Mouse (Mus musculus): ENCODE results near the gene Tbcd.

Gene Tbcd

DNA sequence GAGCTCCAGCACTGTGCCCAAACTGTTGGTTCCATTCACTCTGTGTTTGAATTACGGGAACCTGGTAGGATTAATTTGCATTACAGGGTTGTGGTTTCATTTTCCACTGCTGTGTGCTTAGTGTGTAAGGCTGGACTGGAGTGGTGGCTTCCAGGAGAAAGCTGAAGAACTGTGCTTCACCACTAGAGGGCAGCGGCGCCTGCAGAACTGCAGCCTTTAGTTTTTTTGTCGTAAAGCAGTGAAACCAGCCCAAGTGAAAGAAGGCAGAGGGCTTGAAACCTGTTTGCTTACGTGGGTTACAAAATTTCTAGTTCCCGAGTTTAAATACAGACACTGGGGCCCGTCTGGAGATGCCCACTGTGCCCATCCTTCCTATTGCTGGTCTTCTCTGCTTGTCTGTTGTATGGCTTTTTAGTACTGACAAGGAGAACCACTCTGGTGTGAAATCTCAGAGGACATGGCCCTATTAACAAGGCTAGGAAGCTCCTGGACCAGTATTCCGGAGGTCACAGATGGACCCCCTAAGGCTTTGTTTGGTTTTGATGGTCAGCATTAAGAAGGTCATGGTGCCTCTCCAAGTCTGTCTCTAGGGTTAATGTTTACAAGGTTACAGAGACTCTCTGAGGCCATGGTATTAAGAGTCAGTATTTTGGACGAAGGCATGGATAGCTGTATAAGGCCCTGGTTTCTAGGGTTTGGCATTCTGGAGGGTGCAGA, 24.1 kb downstream of the Tbcd start:
- DNase-seq (ENCODE audit: low read depth), result peak; percentile 85

DNA sequence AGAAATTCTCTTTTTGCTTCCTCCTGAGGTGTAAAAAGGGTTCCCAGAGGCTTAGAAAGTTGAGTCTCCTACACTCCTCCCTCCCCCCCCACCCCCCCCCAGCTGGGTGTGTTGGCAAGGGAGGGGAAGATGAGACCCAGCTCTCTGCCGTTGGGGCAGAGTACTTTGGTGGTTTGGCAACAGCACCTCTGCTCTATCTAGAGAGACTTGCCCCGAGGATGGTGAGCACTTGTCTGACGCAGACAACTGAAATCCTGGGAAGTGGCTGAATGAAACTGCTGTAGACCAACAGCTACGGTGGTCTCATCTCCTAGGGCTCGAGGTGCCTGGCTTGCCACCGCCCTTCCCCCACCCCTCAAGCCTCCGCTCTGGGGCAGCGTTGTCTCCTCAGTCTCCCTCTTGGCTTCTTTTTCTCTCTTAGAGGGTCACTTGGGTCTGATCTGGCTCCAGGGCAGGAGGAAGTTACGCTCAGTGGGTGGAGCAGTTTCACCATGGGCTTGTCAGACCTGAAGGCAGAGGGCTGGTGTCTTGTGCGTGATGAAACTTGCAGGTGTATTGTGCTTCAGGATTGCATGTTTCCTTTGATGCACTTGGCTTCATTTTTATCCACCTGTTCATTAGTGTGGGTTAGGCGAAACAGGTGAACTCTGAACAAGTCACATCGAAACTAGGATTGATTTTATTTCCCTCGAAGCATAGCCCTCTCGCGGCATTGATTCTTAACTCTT, 27.9 kb downstream of the Tbcd start:
- no peak for DNase-seq (ENCODE audit: low read depth)

DNA sequence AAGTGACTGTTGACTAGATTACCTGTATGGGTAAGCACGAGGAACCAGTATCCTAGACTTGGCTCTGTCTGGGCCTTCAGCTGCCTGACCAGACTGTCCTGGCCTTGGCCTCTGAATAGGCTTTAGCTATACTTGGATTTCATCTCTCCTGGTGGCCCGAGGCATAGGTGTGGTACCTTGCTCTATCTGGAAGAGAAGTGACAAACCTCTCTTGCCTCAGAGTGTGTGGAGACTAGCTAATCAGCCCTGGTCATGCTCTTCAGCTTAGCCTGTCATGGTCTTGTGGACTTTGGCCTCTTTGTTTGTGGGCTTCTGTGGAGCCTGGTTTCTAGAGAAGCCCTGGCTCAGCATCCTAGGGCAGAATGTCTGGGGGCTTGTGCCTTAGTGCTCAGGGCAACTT, 29.4 kb downstream of the Tbcd start:
- no peak for DNase-seq (ENCODE audit: low read depth)

DNA sequence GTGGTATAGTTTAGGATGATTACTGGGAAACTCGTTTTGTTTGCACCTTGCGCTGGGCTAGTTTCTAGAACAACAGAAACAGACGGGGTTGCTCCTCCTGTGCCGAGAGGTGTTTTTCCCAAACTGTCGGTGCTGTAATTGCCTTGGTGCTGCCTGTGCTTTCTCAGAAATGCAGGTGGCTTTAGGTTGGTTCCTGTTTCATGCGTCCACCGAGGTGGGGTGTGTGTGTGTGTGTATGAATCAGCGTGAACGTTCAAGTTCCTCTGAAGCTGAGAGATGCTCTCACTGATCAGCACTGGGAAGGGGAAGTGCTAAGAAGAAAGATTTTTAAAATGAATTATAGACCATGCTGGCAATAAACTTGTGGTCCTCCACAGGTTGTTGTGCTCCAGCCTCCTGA, 34.1 kb downstream of the Tbcd start:
- no peak for DNase-seq (ENCODE audit: low read depth)

DNA sequence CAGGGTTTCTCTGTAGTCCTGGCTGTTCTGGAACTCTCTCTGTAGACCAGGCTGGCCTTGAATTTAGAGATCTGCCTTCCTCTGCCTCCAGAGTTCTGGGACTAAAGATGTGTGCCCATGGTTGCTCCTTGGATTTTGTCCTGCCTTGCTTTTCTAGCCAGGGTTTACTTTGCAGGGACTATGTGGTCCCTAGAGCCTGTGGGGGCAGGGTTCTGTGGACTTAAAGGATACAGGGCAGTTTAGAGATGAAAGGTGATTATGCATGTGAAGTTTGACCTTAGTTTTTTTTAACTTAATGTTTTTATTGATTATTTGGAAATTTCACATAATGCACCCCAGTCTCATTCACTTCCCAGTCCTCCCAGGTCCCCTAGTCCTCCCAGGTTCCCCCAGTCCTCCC, 38.9 kb downstream of the Tbcd start:
- DNase-seq (ENCODE audit: low read depth), result no peak

DNA sequence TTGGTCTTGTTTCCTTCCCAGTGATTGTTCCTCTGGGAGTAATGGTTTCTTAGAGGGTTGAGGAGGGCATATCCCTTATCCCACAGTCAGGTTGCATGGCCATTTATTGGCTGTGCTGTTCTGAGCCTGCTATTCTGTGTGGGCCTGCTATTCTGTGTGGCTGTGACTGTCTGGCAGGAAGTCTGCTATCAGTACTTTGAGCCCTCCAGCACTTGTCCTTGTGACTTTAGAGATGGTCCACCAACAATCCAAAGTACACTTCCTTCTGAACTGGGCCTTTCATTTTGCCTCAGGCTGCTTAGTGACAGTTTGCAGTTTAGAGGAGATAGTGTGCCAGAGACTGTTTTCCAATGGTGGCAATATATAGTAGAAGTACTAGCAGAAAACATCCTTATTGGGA, 48.8 kb downstream of the Tbcd start:
- DNase-seq (ENCODE audit: low read depth), result no peak

DNA sequence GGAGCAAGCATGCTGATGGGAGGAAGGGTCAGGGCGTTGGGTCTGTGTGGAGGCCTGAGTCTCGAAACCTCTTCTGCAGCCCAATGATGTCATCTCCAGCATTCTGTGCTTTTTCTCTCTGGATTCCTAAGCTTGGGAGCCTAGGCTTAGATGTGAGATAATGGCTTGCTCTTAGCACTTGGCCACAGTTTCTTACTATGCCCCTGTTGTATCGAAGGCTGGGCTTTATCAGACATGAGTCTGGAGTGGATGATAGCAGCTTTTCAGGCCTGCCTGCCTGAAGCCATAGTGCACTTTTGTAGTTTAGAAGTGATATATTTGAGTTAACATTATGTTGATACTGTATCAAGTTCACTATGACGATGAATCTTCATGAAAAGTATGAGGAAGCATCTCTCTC, 49.8 kb downstream of the Tbcd start:
- no peak for DNase-seq (ENCODE audit: low read depth)

DNA sequence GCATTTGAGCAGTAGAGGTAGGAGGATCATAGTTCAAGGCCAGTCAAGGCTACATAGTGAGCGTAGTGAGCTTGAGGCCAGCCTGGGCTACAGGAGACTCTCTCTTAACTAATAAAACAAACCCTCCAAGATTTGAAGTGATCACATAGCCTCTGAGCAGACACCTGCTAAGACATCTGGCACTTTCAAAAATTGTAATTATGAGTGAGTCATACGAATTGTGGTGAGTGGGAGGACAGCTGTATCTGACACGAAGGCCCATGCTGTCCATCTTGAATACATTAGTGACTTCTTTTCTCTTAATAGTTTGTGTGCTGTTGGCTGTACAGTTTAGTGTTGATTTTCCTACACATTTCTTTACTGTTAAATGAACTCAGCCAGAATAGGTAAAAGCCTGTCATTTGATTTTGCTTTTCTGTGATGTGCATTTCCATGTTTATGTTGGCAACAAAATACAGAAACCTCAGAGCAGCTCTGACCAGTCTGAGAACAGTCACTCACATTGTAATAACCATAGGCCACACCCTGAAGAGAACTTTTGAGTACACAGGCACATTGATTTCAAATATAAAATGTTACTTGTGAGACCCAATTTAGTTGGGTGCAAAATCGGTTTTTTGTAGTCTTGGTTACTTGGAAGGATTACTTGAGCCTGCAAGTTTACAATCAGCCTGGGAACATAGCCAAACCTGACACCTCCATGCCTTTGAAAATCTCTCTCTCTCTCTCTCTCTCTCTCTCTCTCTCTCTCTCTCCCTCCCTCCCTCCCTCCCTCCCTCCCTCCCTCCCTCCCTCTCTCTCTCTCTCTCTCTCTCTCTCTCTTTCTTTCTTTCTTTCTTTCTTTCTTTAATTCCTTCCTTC, 50.5 kb downstream of the Tbcd start:
- DNase-seq (ENCODE audit: low read depth), result no peak

DNA sequence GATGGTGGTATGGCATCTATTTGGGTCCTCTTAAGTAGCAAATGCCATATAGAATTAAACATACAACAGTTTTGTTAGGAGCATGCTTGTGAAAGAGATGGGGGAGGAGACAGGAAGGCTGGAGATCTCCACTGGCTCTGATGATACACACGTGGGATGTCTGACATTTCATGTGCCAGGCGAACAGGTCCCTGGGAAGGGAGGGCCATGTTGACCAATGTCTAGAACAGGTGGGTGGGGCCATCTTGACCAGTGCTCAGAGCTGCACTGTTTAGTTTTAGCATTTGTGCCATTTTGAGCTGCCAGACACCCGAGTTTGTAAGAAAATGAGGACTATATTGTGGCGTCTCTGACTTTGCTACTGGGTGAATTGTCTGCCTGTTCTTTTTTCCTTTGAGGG, 56.7 kb downstream of the Tbcd start:
- DNase-seq (ENCODE audit: low read depth), result no peak

DNA sequence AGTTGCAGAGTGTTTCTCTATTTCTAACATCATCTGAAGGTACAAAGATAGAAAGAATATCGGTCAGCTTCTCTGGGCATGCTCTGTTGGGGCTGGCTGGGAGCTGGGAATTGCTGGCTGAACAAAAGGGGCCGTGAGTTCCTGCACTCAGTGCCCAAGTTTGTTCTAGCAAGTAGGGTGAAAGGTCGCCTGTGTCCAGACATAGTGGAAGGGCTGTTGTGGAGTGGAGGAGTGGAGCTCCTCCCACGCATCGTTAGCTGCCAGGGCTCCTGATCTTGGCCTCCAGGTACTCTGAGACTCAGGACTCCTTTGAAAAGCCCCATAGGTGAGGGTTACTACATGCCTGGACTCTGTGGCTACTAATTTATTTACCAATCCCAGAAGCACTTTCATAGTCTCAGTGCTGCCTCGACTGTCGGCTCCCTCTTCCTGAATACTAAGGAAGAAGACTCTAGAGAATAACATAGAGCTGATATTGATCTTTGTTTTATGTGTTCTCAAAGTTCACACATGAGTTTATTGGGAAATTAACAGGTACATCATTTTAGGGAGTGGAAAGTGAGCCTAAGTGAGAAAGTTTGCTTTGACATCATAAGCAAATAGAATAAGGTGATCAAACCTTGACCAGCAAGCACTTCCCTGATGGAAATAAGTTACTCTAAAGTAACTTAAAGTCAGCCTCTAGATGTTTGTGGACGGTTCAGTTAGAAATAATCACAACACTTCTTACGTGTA, 58.9 kb downstream of the Tbcd start:
- DNase-seq (ENCODE audit: low read depth), result no peak

DNA sequence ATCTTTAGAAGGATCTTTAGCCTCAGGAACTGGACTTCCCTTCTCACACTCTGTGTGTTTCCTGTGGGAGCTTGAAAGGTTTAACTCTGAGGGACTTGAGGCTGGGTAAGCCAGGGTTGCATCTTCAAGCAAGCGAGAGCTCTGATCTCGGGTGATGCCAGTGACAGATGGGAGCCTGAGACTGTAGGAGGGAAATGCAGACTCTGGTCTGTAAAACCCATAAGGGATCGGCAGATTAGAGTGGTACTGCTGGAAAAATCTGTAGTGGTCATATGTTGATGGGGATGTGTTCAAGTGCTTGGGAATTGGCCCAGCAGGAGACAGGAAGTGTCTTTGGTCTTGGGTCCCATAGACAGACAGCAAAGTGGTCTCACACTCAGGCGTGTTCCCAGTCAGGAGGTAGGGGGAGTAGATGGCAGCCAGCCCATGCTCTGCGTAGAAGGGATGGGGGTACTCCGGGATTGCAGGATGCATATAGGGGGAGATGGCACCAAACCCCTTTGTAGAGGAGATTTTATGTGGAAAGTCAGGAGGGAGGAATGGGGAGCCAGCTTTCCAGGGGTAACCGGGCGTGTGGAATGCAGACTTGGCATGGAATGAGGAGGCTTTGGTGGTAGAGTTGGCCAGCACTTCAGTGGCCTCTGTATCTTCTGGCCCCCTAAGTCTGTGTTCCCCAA, 61.3 kb downstream of the Tbcd start:
- no peak for DNase-seq (ENCODE audit: low read depth)

DNA sequence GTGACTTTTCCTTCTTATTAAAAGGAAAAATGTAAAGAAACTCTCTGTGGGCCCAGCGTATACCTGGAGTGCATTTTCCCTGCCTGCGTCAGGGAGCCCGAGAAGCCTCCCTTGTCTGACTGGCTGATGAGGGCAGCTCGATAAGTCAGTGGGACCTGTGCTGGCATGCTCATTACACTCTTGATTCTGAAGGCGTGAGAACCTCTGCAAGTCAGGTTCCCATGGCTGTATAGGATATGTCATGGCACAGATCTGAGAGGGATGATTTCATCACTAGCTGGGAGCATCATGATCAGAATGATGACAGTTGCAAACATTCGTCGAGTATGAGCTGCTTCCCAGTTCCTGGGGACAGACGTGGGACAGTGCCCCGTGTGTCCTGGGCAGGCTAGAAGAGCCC, 64.2 kb downstream of the Tbcd start:
- no peak for DNase-seq (ENCODE audit: low read depth)

DNA sequence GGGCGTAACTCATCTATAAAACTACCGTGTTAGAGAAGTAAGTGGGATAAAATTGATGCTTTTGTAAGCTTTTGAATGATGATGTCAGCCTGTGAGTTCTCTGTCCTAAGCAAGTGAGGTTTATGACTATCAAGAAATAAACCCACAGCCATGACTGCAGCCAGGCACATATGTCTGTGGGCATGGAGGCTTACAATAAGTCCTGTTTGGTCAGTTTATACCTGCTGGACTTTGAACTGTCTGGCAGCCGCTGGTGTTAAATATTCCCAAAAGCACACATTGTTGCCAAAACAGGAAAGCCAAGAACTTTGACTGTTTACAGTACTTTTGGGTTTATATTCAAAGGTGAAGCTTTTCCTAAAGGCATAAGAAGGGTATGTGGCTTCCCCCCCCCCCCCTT, 65.2 kb downstream of the Tbcd start:
- no peak for DNase-seq (ENCODE audit: low read depth)

DNA sequence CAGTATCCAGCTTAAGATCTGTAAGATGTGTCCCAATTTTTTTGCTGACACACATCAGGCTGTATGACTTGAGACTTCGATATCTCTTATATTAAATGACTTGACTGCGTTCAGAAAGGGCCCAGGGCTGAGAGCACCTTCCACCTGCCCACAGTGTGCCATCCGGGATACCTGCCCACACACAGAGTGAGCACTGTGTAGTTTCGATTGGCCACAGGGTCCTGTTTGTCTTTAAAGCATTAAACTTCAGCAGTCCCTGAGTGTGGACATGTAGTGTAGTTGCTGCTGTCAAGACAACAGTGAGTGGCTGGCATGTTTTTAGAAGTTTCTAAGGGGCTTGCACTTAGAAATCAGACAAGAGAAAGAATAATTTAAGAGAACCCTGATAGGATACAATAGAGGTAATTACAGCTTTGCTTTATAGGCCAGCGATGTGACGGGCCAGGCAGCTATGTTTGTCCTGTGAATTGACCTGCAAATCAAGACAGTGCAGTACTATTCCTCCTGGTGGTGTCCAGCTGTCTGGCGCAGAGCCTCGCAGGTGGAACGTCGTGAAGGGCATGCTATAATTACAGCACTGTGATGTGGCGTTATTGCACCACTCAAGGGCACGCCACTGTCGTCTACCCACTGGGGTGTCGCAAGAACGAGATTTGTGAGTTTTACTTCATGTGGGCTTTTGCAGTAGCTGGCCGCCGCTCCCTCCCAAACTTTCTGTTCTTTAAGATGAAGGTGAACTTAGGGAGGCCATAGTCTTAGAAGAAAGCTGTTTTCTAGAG, 66.1 kb downstream of the Tbcd start:
- no peak for DNase-seq (ENCODE audit: low read depth)

DNA sequence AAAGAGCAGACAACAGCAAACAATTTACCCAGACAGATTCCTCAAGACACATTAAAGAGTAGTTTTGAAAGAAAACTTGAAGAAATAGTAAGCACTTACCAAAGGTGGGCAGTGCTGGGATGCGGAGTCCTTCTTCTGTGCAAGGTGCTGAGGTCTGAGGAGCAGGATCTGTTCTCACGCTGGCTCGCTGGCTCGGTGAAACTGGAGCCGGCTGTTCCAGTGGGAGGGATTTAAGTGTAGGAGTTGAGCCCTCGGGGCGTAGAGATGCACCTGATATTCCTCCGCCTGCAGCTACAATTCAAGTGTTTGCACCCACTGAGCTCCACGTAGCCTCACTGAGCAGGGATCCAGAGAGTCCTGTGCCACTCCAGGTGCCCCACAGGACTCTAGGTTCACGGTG, 67.4 kb downstream of the Tbcd start, which contains the start of gene Zfp750:
Gene Zfp750, minus strand, starts transcription at position 203 of the 400 bp plus-strand sequence.
- no peak for DNase-seq (ENCODE audit: low read depth)

DNA sequence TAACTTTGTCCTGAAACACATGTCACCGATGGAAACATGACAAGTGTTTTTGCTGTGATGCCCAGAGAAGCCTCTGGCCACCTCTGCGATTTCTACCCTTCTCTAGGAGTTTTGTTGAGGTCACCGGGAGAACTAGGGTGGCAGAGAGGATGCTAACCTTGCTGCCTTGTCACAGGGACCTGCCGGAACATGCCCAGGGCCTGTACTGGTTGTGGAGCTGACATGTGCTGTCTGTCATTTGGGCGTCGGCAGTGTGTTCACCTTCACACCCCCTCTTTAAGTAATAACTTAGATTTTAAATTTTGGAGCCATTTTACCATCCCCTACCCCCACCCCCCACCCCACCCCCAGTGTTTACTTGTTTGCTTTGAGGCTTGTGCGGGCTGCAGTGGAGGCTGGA, 68.0 kb downstream of the Tbcd start:
- no peak for DNase-seq (ENCODE audit: low read depth)

DNA sequence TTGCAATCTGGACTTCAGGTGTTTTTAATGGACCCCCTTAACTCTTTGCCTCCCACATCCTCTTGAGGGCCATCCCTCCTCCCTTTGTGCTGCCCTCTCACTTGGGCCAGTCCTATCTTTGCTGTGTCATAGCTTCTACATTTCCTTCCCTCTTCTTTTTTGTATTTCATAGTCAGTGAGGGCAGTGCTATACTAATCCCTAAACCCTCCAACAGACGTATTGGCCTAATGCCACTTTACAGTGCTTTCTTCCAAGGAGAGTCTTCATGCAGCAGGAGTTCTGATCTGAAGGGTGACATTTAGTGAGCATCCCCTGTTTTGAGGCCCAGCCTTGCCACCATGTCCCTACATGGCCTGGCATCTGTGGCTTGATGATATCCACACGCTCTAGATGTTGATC, 69.0 kb downstream of the Tbcd start:
- no peak for DNase-seq (ENCODE audit: low read depth)

DNA sequence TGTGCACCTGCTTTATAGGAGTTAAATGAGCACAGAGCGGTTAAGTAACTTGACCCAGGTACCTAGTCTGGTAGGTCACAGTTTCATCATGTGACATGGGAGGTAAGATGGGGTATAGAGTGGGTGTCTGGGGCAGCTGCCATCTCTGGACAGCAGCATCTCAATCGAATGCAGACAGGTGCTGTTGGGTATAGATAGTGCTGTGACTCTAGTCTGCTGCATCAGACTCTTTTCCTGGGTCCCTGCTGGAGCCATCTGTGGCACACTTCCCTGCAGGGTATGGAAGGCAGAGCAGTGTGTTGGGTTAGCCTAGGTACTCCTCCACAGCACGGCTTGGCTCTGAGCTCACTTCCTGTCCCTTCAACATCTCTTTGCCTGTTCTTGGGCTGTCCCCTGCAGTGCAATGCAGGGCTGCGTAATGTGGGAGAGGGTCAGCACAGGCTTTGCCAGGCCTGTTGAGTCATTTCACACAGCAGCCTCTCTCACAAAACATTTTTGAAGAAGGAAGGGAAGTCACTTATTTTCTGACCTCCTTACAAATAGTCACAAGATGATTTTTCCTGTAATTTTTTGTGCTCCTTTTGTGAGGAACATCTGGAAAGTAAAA, 70.5 kb downstream of the Tbcd start:
- DNase-seq (ENCODE audit: low read depth), result no peak

DNA sequence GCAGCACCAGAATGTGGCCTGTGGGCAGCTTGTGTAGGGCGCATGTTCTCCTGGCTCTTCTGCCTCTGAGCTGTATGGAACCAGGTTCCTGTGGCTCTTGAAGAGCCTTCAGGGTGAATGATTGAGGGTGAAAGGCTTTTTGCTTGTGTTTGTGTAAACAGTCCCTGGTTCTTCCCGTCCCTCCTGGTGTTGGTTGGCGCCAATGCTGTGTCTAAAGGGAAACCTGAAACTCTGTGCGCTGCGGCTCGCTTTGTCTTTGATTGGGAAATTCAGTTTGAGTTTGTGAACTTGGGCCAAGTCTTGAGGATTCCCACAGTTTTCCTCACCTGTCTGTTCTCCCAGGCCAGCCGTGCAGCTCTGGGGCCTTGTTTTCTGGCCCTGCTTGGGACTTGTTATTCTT, 72.4 kb downstream of the Tbcd start:
- DNase-seq (ENCODE audit: low read depth), result no peak

DNA sequence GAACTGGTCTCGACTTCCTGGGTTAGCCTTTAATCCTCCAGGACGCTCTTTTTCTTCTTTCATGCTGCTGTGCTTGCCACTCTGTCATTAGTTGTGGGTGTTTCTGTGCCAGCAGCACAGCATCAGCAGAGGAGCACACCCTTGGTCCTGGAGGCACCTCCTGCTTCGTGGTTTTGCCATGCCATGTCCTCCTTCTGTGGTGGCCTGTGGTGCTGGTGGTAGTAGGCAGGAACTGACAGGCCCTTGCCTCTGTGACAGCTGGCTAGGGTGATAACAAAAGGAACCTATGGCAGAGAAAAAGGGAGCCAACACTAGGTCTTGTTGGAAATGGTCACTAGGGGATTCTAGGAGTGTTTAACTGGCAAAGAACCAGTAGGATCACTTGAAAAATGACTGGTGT, 78.0 kb downstream of the Tbcd start:
- DNase-seq (ENCODE audit: low read depth), result no peak

Data from naive thymus-derived CD4-positive, alpha-beta T cell, adult 2 months (primary cell).